Mouse (Mus musculus) liver, embryonic 11.5 days (tissue): ENCODE results near the gene Mast1. TPM values are rescaled to one million over a fixed set of nuclear protein-coding genes. Genes with fewer than 3 reads are reported as not detected.

Source experiments
- ATAC-seq: fragments of 200-750 bp; cut with Nextera tagmentation; replicated peaks from 2 replicates; pipeline ENCODE4 v1.8.0; 2017; ENCODE audit warnings: moderate number of reproducible peaks, mild to moderate bottlenecking, moderate TSS enrichment, moderate library complexity; ENCODE audit not compliant: low FRiP score
- DNase-seq: peaks from one replicate; pipeline ENCODE4 v3.0.0-alpha.2; 2017; ENCODE audit warnings: low spot score
- H3K27ac ChIP-seq: fragments of 300-500 bp; sonication (generic); 2 replicates; pipeline ENCODE4 v1.5.1; 2014; ENCODE audit warnings: mild to moderate bottlenecking, low read depth, low read length, control low read depth
- H3K27me3 ChIP-seq: fragments of 300-500 bp; sonication (generic); replicated peaks from 2 replicates; pipeline ENCODE4 v1.6.1; 2014; ENCODE audit warnings: low read length, mixed read lengths; ENCODE audit not compliant: control insufficient read depth, insufficient read depth
- H3K36me3 ChIP-seq: fragments of 300-500 bp; sonication (generic); 2 replicates; pipeline ENCODE4 v1.6.1; 2014; ENCODE audit warnings: mild to moderate bottlenecking, low read length, moderate library complexity, mixed read lengths; ENCODE audit not compliant: control insufficient read depth, insufficient read depth
- H3K4me1 ChIP-seq: fragments of 300-500 bp; sonication (generic); replicated peaks from 2 replicates; pipeline ENCODE4 v1.6.1; 2014; ENCODE audit warnings: low read length, mixed read lengths; ENCODE audit not compliant: control insufficient read depth, insufficient read depth
- H3K4me2 ChIP-seq: fragments of 300-500 bp; sonication (generic); 2 replicates; pipeline ENCODE4 v1.6.1; 2014; ENCODE audit warnings: mild to moderate bottlenecking, control low read depth, moderate library complexity
- H3K4me3 ChIP-seq: fragments of 300-500 bp; sonication (generic); 2 replicates; pipeline ENCODE4 v1.5.1; 2014; ENCODE audit warnings: low read depth, low read length, control low read depth
- H3K9ac ChIP-seq: fragments of 300-500 bp; sonication (generic); 2 replicates; pipeline ENCODE4 v1.6.1; 2014; ENCODE audit warnings: low read depth, low read length, control low read depth
- H3K9me3 ChIP-seq: fragments of 300-500 bp; sonication (generic); 2 replicates; pipeline ENCODE4 v1.6.1; 2016; ENCODE audit warnings: low read length, inconsistent platforms, mixed read lengths; ENCODE audit not compliant: control insufficient read depth
- WGBS: fragments of 180-500 bp; shearing (Covaris S2); extraction: QIAGEN DNeasy Blood & Tissue Kit; methylation state at CpG from one replicate; pipeline ENCODE4 v1.1.7; 2014; 5-methylcytosine and 5-hydroxymethylcytosine counted together
- polyA plus RNA-seq: library from polyadenylated mRNA; unstranded; fragments of >200 nt; fragmentation: Nextera tagmentation; extraction: Ambion mirVana; gene quantifications from 2 replicates; pipeline ENCODE4 v1.2.1, GENCODE M21; 2014

Gene Mast1
- polyA plus RNA-seq, 1 experiment from 2014 or later: 0.29 TPM

- H3K36me3 ChIP-seq: peaks cover 38% of the 10 kb centered on the region
- H3K4me1 ChIP-seq: peaks cover 60% of the 10 kb centered on the region
- no peaks in the 10 kb centered on the region for H3K27me3 ChIP-seq
- peak overlapping the region; percentile 78 for H3K4me3 ChIP-seq
- H3K27ac ChIP-seq: peak overlapping the region; percentile 96
- 79% methylated on average over 8 of the region's 8 CpGs for WGBS
- no peaks in the 10 kb centered on the region for H3K9me3 ChIP-seq
- H3K9ac ChIP-seq: peak overlapping the region; percentile 37
- H3K4me2 ChIP-seq: peak overlapping the region; percentile 99
- DNase-seq (no peak), ATAC-seq (no peak)
Measured at GRCm38 (mm10) chr8:84974543-84975142, 37.5 kb upstream of the Mast1 start.

GRCm38 (mm10) chr8:84973803-84974542 is 36.8 kb upstream of the Mast1 start:
- H3K27me3 ChIP-seq: no peaks in the 10 kb centered on the region
- H3K36me3 ChIP-seq: peaks cover 38% of the 10 kb centered on the region
- H3K4me2 ChIP-seq: peak overlapping the region; percentile 99
- H3K4me1 ChIP-seq: peaks cover 54% of the 10 kb centered on the region
- DNase-seq (no peak), ATAC-seq (no peak)
- peak overlapping the region; percentile 78 for H3K4me3 ChIP-seq
- no peaks in the 10 kb centered on the region for H3K9me3 ChIP-seq
- peak overlapping the region; percentile 32; the same call in 1 of the 2 replicates for H3K9ac ChIP-seq
- 70% methylated on average over 4 of the region's 4 CpGs for WGBS
- H3K27ac ChIP-seq: peak overlapping the region; percentile 96

GRCm38 (mm10) chr8:84973079-84973478 is 35.9 kb upstream of the Mast1 start:
- H3K9me3 ChIP-seq: no peaks in the 10 kb centered on the region
- H3K4me1 ChIP-seq: peaks cover 58% of the 10 kb centered on the region
- H3K4me2 ChIP-seq: peak overlapping the region; percentile 99
- no peaks in the 10 kb centered on the region for H3K27me3 ChIP-seq
- peak overlapping the region; percentile 4; the same call in 1 of the 2 replicates for H3K9ac ChIP-seq
- 88% methylated on average over 1 of the region's 1 CpGs for WGBS
- peak overlapping the region; percentile 22; the same call in 1 of the 2 replicates for H3K4me3 ChIP-seq
- H3K27ac ChIP-seq: peak overlapping the region; percentile 96; the same call in 1 of the 2 replicates
- ATAC-seq (no peak), DNase-seq (no peak)
- peaks cover 38% of the 10 kb centered on the region for H3K36me3 ChIP-seq

GRCm38 (mm10) chr8:84970913-84971312 is 33.8 kb upstream of the Mast1 start:
- Histone ChIP-seq H3K4me3 (peak overlapping the region; percentile 62), H3K36me3 (peaks cover 38% of the 10 kb centered on the region), H3K27ac (peak overlapping the region; percentile 96), H3K9ac (peak overlapping the region; percentile 90), H3K4me2 (peak overlapping the region; percentile 99), H3K27me3 (no peaks in the 10 kb centered on the region), H3K9me3 (no peaks in the 10 kb centered on the region), H3K4me1 (peaks cover 67% of the 10 kb centered on the region)
- ATAC-seq (peak; percentile 83), DNase-seq (peak; percentile 62)
- 33% methylated on average over 5 of the region's 5 CpGs for whole genome bisulfite sequencing

GRCm38 (mm10) chr8:84970135-84970790 is 33.1 kb upstream of the Mast1 start:
- WGBS: 8% methylated on average over 21 of the region's 21 CpGs
- peaks cover 62% of the 10 kb centered on the region for H3K4me1 ChIP-seq

GRCm38 (mm10) chr8:84969241-84970134 is 32.3 kb upstream of the Mast1 start, which contains the start of the genes Gm49661, Prdx2 and Rnaseh2a:
Gene Gm49661 (minus strand): TSS chr8:84969433.
Gene Prdx2 (plus strand): TSS chr8:84969587.
Gene Rnaseh2a (minus strand): TSS chr8:84969767.
- Histone ChIP-seq H3K36me3 (peaks cover 31% of the 10 kb centered on the region), H3K4me1 (peaks cover 62% of the 10 kb centered on the region), H3K4me3 (peak within 1 kb of the TSS; percentile 62), H3K9ac (peak within 1 kb of the TSS; percentile 90), H3K27ac (peak within 1 kb of the TSS; percentile 96), H3K27me3 (no peaks in the 10 kb centered on the region), H3K4me2 (peak within 1 kb of the TSS; percentile 99), H3K9me3 (no peaks in the 10 kb centered on the region)
- peak; percentile 90 for DNase-seq
- under 1% methylated on average over 56 of the region's 56 CpGs for WGBS
- peak; percentile 53 for ATAC-seq

More at GRCm38 (mm10) chr8:84970135-84970790, 33.1 kb upstream of the Mast1 start:
- peak overlapping the region; percentile 99 for H3K4me2 ChIP-seq
- H3K9me3 ChIP-seq: no peaks in the 10 kb centered on the region
- DNase-seq (no peak), ATAC-seq (no peak)
- H3K36me3 ChIP-seq: peaks cover 38% of the 10 kb centered on the region
- peak overlapping the region; percentile 62 for H3K4me3 ChIP-seq
- H3K9ac ChIP-seq: peak overlapping the region; percentile 90
- no peaks in the 10 kb centered on the region for H3K27me3 ChIP-seq
- H3K27ac ChIP-seq: peak overlapping the region; percentile 96

- ATAC-seq (no peak), DNase-seq (no peak)
- Histone ChIP-seq H3K9me3 (no peaks in the 10 kb centered on the region), H3K4me2 (peak overlapping the region; percentile 99), H3K4me3 (peak overlapping the region; percentile 62), H3K27ac (peak overlapping the region; percentile 96), H3K36me3 (peaks cover 24% of the 10 kb centered on the region), H3K27me3 (no peaks in the 10 kb centered on the region), H3K4me1 (peaks cover 65% of the 10 kb centered on the region), H3K9ac (peak overlapping the region; percentile 90)
- 12% methylated on average over 2 of the region's 2 CpGs for WGBS
Measured at GRCm38 (mm10) chr8:84968650-84969049, 31.5 kb upstream of the Mast1 start.
